Mouse (Mus musculus) lung, adult 2 months (tissue): Measurements from ENCODE around the gene Eif4h.

ENCODE experiments used
- CTCF ChIP-seq: fragments of 200-500 bp; IDR thresholded peaks from 2 replicates; pipeline ENCODE4 v1.5.1; 2011; ENCODE audit warnings: mild to moderate bottlenecking, low read length, control low read depth; ENCODE audit not compliant: insufficient read depth
- POLR2A ChIP-seq: fragments of 200-500 bp; IDR thresholded peaks from 2 replicates; pipeline ENCODE4 v1.6.1; 2011; ENCODE audit warnings: low read depth, mild to moderate bottlenecking, control low read depth, low read length, borderline replicate concordance; ENCODE audit errors: extremely low read depth

DNA sequence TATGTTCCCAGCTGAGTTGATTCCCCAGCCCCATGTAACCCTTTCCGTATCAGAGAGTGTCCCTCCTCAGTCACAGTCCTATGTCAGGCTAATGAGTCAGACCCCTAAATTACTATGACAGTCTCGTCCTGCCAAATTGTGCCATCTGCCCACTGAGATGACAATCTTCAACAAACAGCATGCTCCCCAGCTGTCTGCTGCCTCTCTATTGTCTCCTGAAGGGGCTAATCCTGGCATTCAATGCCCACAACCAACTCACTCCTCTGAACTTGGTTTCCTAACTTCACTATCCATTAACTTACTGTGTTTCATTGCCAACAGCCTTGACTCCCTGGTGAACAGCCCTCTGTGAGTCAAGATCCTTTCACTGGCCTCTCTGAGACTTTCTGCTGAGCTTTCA lies 45.1 kb upstream of the Eif4h start:
- TF ChIP-seq CTCF (no peak), POLR2A (no peak)
